Mouse (Mus musculus): ENCODE results near the gene Ankrd63.

Ankrd63 gene

GRCm38 (mm10) chr2:118662902-118663803 lies 40.6 kb downstream of the Ankrd63 start, which contains the start of gene Pak6:
TSS of gene Pak6 (plus strand) at chr2:118663303.
- no peak for TF ChIP-seq GATA4 (IDR thresholded peaks at IDR 0.05; ENCODE audit: insufficient replicate concordance, low read length)

DNA sequence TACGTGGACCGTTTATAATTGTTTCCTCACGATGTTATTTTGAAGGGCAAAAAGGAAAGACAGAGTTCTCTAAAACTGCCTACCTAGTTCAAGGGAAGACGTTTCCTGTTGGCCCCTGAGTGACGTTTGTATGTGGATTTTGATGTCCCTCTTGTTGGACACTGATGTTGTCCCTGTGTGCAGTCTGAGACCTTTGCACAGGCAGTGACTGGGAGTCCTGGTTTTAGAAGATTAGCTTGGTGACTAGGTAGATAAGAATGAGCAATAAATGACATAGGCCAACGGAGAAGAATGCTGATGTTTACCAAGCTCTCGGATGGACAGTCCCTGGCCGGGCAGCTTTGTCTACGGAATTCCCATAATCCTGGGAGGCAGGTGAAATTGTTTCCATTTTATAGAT lies 41.9 kb downstream of the Ankrd63 start:
- TF ChIP-seq GATA4 (IDR thresholded peaks at IDR 0.05; ENCODE audit: insufficient replicate concordance, low read length): no peak

GRCm38 (mm10) chr2:118659998-118660452 lies 43.7 kb downstream of the Ankrd63 start:
- no peak for TF ChIP-seq GATA4 (IDR thresholded peaks at IDR 0.05; ENCODE audit: insufficient replicate concordance, low read length)

DNA sequence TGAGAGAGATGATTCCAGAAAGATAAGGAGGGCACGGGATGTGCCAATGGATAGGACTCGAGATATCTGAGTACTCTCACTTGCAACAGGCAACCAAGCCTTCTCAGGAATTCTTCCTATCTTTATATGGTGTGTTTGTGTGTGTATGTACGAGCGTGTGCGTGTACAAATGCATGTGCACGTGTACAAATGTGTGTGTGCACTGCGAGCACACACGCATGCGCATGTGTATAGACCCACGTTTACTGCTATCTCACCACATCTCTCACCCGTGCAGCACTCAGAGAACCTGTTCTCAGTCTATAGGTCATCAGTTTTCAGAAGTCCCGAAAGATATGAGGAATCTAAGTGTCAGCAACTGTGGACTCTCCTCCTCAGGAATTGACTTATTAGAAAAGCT lies 44.3 kb downstream of the Ankrd63 start:
- no peak for TF ChIP-seq GATA4 (IDR thresholded peaks at IDR 0.05; ENCODE audit: insufficient replicate concordance, low read length)

DNA sequence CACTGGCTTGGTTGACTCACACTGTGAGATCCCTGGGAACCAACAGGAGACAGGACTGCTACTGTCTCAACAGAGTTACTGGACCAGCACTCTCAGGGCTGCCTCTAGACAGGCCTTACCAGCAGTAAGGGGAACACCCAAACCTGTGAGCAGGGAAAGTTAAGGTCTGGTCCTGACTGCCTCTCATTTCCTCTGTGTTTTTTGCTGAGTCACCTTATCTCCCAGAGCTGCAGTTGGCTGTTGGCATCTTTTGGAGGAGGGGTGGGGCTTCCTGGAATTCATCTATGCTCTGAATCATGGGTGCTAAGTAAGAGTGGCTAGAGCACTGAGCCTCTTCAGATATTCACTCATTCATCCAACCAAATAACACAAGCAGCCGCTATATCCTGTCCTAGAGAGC lies 44.7 kb downstream of the Ankrd63 start:
- no peak for TF ChIP-seq GATA4 (IDR thresholded peaks at IDR 0.05; ENCODE audit: insufficient replicate concordance, low read length)

DNA sequence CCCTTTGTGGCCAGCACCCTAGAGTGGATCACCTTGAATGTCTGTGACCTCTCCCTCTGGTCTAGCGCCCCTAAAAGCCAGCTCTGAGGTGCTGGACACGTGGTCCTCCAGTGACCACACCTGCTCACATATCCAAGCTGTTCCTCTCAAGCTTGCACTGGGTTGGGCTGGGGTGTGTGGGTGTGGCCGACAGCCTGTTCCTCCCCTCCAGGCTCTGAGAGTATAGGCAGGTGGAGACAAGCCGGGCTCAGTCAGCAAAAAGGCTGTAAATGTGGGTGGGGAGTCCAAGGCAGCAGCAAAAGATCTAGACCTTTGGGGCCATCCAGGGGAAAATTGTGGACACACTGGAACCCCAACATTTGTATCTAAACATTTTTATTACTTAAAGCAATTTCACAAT lies 45.3 kb downstream of the Ankrd63 start:
- no peak for TF ChIP-seq GATA4 (IDR thresholded peaks at IDR 0.05; ENCODE audit: insufficient replicate concordance, low read length)

- no peak for TF ChIP-seq GATA4 (IDR thresholded peaks at IDR 0.05; ENCODE audit: insufficient replicate concordance, low read length)
Observed at GRCm38 (mm10) chr2:118656688-118657281, 47.0 kb downstream of the Ankrd63 start.

Measured in liver, adult (tissue).